Mouse (Mus musculus) heart, embryonic 13.5 days (tissue): ENCODE measurements at regions not wholly inside any gene's neighbourhood (a gene's known extent, or its start where the extent isn't known, plus 50 kb on each side); places are given as distances from the start of the nearest gene placed in this dataset.

Source experiments
- ATAC-seq: fragments of 200-750 bp; cut with Nextera tagmentation; 2 replicates; pipeline ENCODE4 v1.8.0; 2017; ENCODE audit warnings: moderate TSS enrichment; ENCODE audit not compliant: insufficient number of reproducible peaks, low FRiP score, low TSS enrichment; ENCODE audit errors: extremely low read depth
- H3K27ac ChIP-seq: fragments of 300-500 bp; sonication (generic); replicated peaks from 2 replicates; pipeline ENCODE4 v1.5.1; 2015; ENCODE audit warnings: moderate library complexity, mild to moderate bottlenecking, inconsistent platforms
- H3K27me3 ChIP-seq: fragments of 300-500 bp; sonication (generic); replicated peaks from 2 replicates; pipeline ENCODE4 v1.6.1; 2015; ENCODE audit warnings: mild to moderate bottlenecking, inconsistent platforms
- H3K36me3 ChIP-seq: fragments of 300-500 bp; sonication (generic); 2 replicates; pipeline ENCODE4 v1.6.1; 2015; ENCODE audit warnings: mild to moderate bottlenecking, inconsistent platforms
- H3K4me1 ChIP-seq: fragments of 300-500 bp; sonication (generic); 2 replicates; pipeline ENCODE4 v1.6.1; 2015; ENCODE audit warnings: inconsistent platforms
- H3K4me2 ChIP-seq: fragments of 300-500 bp; sonication (generic); 2 replicates; pipeline ENCODE4 v1.6.1; 2015; ENCODE audit warnings: inconsistent platforms, mild to moderate bottlenecking, moderate library complexity
- H3K4me3 ChIP-seq: fragments of 300-500 bp; sonication (generic); 2 replicates; pipeline ENCODE4 v1.5.1; 2015; ENCODE audit warnings: moderate library complexity, mild to moderate bottlenecking, inconsistent platforms
- H3K9ac ChIP-seq: fragments of 300-500 bp; sonication (generic); 2 replicates; pipeline ENCODE4 v1.6.1; 2015; ENCODE audit warnings: inconsistent platforms, mild to moderate bottlenecking, moderate library complexity
- H3K9me3 ChIP-seq: fragments of 300-500 bp; sonication (generic); 2 replicates; pipeline ENCODE4 v1.6.1; 2016; ENCODE audit warnings: inconsistent platforms
- WGBS: fragments of 180-500 bp; shearing (Covaris S2); methylation state at CpG from one replicate; pipeline ENCODE4 v1.1.7; 2015; ENCODE audit warnings: mixed read lengths; 5-methylcytosine and 5-hydroxymethylcytosine counted together

DNA sequence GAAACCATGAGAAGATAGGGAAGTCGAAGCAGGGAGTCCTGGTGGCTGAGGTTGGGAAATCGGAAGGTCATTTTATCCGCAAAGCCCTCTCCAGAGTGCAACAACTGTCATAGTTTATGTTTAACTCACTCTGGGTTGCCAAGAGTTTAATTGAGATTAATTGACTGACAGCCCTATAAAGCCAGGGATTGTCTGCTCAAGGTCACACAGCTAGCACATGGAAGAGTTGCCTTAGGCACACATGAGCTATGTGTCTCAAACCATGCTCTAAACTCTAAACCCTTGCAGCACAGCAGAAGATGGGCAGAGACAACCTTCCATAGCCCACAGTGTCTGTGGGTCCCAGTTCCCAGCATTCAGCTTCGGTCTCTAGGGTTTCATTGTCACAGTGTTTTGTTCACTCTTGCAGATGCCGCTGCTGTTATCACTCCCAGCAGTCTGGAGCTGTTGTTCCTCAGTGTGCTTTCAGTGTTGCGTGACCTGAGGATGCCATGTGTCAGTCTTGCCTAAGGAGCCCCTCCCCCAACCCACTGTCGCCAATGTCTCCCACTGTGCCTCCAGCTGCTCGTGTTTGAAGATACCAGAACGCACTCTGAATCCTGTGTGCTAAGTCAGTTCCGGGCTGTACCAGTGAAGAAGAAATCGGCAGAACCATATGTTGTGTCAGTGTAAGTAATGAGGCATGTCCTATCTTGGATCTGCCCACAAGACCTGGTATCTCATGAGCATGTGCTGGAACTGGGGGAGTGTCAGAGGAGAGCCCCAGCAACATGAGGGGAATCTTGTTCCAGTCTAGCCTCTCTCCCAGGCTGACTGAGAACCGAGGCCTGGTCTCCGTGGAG lies 179.5 kb upstream of the Klf4 start:
- Histone ChIP-seq H3K27ac (no peak overlapping the region), H3K36me3 (no peaks in the 10 kb centered on the region), H3K9ac (no peak overlapping the region), H3K4me3 (no peak overlapping the region), H3K27me3 (peaks cover 11% of the 10 kb centered on the region; the same call in 1 of the 2 replicates), H3K9me3 (no peaks in the 10 kb centered on the region), H3K4me1 (peaks cover 21% of the 10 kb centered on the region), H3K4me2 (no peak overlapping the region)
- WGBS = 38% methylated on average over 13 of the region's 13 CpGs
- no peak for ATAC-seq

DNA sequence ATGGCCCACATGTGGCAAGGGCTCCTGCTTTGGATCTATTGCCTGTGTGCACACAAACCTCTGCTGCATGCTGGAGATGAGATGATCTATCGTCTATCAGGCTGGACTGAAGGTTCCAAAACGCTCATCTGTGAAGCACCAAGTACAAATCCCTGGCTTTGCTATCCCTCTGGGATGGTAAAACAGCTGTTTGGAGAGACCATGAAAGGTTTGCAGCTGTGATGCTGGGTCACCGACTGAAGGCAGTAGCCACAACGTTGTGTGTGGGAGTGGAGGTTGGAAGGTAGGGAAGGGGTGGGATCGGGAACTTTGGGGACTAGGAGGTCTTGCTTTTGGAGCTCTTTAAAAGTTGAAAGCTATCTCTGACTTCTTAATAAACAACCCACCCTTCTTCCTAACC lies 178.2 kb upstream of the Klf4 start:
- H3K36me3 ChIP-seq = no peaks in the 10 kb centered on the region
- no peak overlapping the region for H3K9ac ChIP-seq
- no peak for ATAC-seq
- H3K27me3 ChIP-seq = peaks cover 11% of the 10 kb centered on the region; the same call in 1 of the 2 replicates
- peaks cover 17% of the 10 kb centered on the region for H3K4me1 ChIP-seq
- H3K9me3 ChIP-seq = no peaks in the 10 kb centered on the region
- H3K27ac ChIP-seq = no peak overlapping the region
- no peak overlapping the region for H3K4me3 ChIP-seq
- WGBS = 83% methylated on average over 5 of the region's 5 CpGs
- no peak overlapping the region for H3K4me2 ChIP-seq

DNA sequence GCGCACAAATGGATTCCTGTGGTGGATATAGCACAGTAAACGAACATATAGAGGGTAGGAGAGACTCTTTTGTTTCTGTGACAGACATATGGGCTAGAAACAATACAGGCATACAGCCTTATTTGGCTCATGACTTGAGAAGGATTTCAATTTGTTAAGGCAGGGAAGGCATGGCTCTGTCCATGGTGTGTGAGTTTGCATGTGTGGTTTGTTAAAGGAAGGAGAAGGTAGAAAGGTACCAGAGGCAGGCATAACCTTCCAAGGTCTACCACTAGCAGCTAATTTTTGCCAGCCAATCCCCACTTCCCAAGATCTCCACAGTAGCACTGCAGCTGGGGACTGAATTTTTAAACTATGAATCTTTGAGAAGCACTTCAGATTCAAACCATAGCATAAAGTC lies 176.5 kb upstream of the Klf4 start:
- H3K4me1 ChIP-seq = peaks cover 17% of the 10 kb centered on the region
- ATAC-seq = no peak
- 67% methylated on average over 2 of the region's 2 CpGs for WGBS
- H3K36me3 ChIP-seq = no peaks in the 10 kb centered on the region
- H3K9ac ChIP-seq = no peak overlapping the region
- H3K4me3 ChIP-seq = no peak overlapping the region
- no peaks in the 10 kb centered on the region for H3K9me3 ChIP-seq
- H3K27ac ChIP-seq = no peak overlapping the region
- H3K27me3 ChIP-seq = 0 out of 2 replicates have a peak, but pooled peaks cover 5% of the 10 kb centered on the region
- no peak overlapping the region for H3K4me2 ChIP-seq

DNA sequence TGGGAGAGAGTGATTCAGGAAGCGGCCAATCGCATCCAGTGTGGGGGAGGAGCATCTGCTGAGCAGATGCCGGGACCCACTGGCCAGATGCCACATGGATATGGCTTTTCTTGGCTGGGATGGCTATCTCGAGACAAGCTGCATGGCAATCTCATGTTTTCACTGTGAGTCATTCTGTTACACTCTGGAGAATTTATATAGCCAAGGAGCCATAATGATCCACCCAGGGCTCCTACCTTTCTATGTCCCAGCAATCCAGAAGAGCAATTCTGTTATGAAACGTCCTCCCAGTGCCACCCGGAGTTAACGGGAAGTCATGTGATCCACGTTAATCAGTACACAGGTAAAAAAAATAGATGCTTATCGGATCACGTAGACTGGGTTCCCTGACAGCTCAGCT lies 175.7 kb upstream of the Klf4 start:
- Histone ChIP-seq H3K9me3 (no peaks in the 10 kb centered on the region), H3K4me3 (no peak overlapping the region), H3K36me3 (no peaks in the 10 kb centered on the region), H3K27ac (no peak overlapping the region), H3K4me2 (no peak overlapping the region), H3K4me1 (peaks cover 17% of the 10 kb centered on the region), H3K9ac (no peak overlapping the region), H3K27me3 (0 out of 2 replicates have a peak, but pooled peaks cover 5% of the 10 kb centered on the region)
- no peak for ATAC-seq
- 72% methylated on average over 10 of the region's 10 CpGs for WGBS

DNA sequence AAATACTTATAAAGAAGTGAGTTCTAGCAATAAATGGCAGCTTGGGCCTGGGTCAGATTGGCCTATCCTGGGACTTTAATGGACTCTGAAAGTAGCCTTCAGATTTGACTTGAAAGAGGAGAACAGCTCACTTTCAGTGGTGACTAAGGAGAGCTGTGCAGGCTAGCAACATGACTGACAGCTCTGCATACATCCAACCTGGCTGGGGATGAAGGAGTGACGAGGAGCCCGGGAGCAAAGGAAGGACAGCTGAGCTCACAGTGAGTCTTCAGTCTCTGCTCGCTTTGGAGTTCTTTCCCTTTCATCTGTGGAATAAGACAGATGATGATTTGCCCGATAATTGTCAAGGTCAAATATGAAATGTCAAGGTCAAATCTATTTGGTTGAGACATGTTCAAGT lies 172.7 kb upstream of the Klf4 start:
- no peaks in the 10 kb centered on the region for H3K36me3 ChIP-seq
- no peak overlapping the region for H3K4me2 ChIP-seq
- H3K27me3 ChIP-seq = no peaks in the 10 kb centered on the region
- no peak overlapping the region for H3K9ac ChIP-seq
- H3K4me1 ChIP-seq = peaks cover 6% of the 10 kb centered on the region; the same call in 1 of the 2 replicates
- ATAC-seq = no peak
- H3K4me3 ChIP-seq = no peak overlapping the region
- H3K9me3 ChIP-seq = no peaks in the 10 kb centered on the region
- H3K27ac ChIP-seq = no peak overlapping the region
- 75% methylated on average over 4 of the region's 4 CpGs for WGBS

DNA sequence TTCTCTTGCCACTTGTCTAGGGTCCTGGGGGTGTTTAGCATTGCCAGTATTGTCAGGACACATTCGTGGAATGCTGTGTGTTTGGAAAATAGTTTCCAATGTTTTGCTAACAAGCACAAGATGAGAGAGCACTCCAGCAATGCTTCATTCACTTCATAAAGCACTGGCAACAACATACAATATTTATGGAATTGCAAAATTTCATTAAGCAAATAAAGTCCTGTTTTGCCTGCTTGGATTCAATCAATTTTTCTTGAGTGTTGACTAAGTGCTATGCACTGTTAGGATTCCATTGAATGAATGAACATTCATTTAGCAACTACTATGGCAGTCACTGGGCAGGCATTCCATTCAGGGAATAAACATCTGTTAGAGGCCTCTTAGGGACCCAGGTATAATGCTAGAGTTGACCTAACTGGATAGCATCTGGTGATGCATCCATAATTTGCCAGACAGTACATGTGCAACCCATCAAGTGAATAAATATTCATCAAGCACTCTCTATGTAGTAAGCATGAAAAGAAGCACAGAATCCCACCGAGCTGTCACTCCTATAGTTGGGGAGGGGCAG lies 171.2 kb upstream of the Klf4 start:
- H3K4me1 ChIP-seq = peaks cover 3% of the 10 kb centered on the region; the same call in 1 of the 2 replicates
- H3K36me3 ChIP-seq = no peaks in the 10 kb centered on the region
- no peak overlapping the region for H3K4me2 ChIP-seq
- no peak overlapping the region for H3K27ac ChIP-seq
- no peaks in the 10 kb centered on the region for H3K9me3 ChIP-seq
- H3K4me3 ChIP-seq = no peak overlapping the region
- H3K27me3 ChIP-seq = no peaks in the 10 kb centered on the region
- no peak for ATAC-seq
- 68% methylated on average over 2 of the region's 2 CpGs for WGBS
- H3K9ac ChIP-seq = no peak overlapping the region

DNA sequence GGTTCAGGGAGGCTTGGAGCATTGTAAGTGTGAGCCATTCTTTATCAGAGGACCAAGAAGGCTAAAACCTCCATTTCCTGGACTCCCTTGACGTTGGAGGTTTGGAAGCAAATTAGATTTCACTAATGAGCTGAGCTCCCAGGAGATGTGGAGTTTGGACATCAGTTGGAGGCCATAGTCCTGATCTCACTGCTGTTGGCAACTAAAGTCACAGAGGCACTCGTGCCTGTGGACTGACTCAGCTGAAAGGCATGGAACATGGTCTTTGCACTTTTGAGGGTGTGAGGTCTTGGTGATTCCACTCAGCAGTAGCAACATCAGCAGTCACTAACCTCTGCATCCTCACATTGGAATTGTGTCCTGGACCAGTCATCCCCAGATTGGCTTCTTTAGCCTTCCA lies 169.1 kb upstream of the Klf4 start:
- no peak overlapping the region for H3K4me3 ChIP-seq
- H3K27me3 ChIP-seq = no peaks in the 10 kb centered on the region
- H3K4me1 ChIP-seq = peaks cover 6% of the 10 kb centered on the region; the same call in 1 of the 2 replicates
- WGBS = 59% methylated on average over 2 of the region's 2 CpGs
- H3K27ac ChIP-seq = no peak overlapping the region
- no peak overlapping the region for H3K9ac ChIP-seq
- no peak overlapping the region for H3K4me2 ChIP-seq
- no peak for ATAC-seq
- H3K36me3 ChIP-seq = no peaks in the 10 kb centered on the region
- H3K9me3 ChIP-seq = no peaks in the 10 kb centered on the region

DNA sequence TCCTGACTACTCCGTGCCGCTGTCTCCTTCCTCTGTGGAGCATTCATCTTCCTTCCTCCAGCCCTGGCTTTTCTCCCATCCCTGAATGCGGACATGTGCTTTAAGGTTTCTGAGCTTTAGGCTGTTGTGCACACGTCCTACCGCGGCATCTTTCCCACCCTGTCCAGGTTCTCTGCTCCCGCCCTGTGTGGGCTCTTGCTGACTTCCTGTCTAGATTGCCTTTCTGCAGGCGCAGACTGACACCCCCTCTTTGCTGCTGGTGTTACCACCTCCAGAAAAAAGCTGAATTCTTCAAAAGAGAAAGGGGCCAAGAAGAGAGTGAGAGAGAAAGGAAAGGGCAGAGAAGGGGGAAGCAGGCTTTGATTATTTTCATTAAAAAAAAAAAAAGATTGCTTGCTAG lies 167.7 kb upstream of the Klf4 start:
- WGBS = 58% methylated on average over 8 of the region's 8 CpGs
- Histone ChIP-seq H3K4me1 (peaks cover 9% of the 10 kb centered on the region; the same call in 1 of the 2 replicates), H3K36me3 (no peaks in the 10 kb centered on the region), H3K27me3 (0 out of 2 replicates have a peak, but pooled peaks cover 3% of the 10 kb centered on the region), H3K4me3 (no peak overlapping the region), H3K4me2 (no peak overlapping the region), H3K9ac (no peak overlapping the region), H3K9me3 (no peaks in the 10 kb centered on the region), H3K27ac (no peak overlapping the region)
- ATAC-seq = no peak

DNA sequence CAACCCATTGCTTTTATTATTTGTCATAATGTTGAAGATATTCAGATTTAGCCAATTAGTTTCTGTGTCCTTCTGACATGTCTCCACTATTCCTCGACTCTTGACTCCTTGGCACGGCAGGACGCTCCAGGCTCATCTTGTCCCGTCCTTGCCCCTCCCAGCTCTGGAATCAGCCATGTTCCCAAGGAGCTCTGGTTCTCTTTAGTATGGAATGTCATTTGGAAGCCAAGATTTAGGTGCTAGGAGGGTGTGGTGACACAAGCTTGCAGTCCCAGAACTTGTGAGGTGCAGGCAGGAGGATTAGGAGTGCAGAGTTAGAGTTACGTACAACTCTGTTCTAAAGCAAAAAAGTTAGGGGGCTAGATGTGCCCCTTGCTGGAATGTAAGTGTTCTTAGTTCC lies 166.9 kb upstream of the Klf4 start:
- Histone ChIP-seq H3K4me2 (no peak overlapping the region), H3K4me3 (no peak overlapping the region), H3K9ac (no peak overlapping the region), H3K27me3 (0 out of 2 replicates have a peak, but pooled peaks cover 3% of the 10 kb centered on the region), H3K4me1 (peaks cover 9% of the 10 kb centered on the region; the same call in 1 of the 2 replicates), H3K36me3 (no peaks in the 10 kb centered on the region), H3K27ac (no peak overlapping the region), H3K9me3 (no peaks in the 10 kb centered on the region)
- 79% methylated on average over 5 of the region's 5 CpGs for WGBS
- ATAC-seq = no peak

DNA sequence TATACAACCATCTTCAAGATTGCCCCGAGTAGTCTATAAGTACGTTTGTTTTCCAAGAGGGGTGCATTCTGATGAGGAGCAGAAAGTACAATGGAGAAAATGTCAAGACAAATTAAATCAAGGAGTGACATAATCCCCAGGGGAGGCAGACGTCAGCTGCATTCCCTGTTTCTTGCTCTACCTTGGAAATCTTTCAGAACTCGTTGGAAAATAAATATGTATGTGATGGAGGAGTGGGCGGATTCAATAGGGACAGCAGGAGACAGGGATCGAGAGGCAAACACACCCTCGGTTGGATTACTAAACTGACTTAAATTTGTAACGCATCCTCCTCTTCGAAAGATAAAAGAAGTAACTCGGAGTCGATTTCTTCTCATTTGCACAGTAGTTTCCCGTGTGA lies 164.8 kb upstream of the Klf4 start:
- Histone ChIP-seq H3K36me3 (no peaks in the 10 kb centered on the region), H3K4me2 (no peak overlapping the region), H3K9ac (no peak overlapping the region), H3K27me3 (0 out of 2 replicates have a peak, but pooled peaks cover 5% of the 10 kb centered on the region), H3K4me1 (peaks cover 9% of the 10 kb centered on the region; the same call in 1 of the 2 replicates), H3K4me3 (no peak overlapping the region), H3K27ac (no peak overlapping the region), H3K9me3 (no peaks in the 10 kb centered on the region)
- ATAC-seq = no peak
- WGBS = 63% methylated on average over 12 of the region's 12 CpGs

DNA sequence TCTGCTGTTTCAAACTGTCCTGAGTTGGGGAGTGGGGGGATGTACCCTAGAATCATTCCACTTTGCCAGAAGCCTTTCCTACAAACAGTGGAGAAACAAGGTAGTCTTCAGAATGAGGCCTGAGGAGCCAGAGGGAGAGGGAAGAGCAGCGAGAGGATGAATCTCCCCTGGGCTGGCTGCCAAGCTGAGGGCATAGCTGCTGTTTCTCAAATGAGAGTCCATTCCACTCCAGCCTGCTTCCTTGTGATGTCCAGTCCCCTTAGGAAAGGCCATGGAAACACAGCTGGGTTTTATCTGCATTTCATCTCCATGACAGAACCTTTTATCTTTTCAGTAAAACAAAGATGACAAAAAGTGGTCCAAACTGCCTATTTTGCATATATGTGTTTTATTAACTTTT lies 164.2 kb upstream of the Klf4 start:
- H3K9me3 ChIP-seq = no peaks in the 10 kb centered on the region
- no peak for ATAC-seq
- no peak overlapping the region for H3K4me3 ChIP-seq
- 5% methylated on average over 1 of the region's 1 CpGs for WGBS
- no peak overlapping the region for H3K4me2 ChIP-seq
- 0 out of 2 replicates have a peak, but pooled peaks cover 11% of the 10 kb centered on the region for H3K27me3 ChIP-seq
- H3K36me3 ChIP-seq = no peaks in the 10 kb centered on the region
- no peak overlapping the region for H3K9ac ChIP-seq
- peaks cover 9% of the 10 kb centered on the region; the same call in 1 of the 2 replicates for H3K4me1 ChIP-seq
- no peak overlapping the region for H3K27ac ChIP-seq
